Mouse (Mus musculus): Measurements from ENCODE around the gene Creb3l4. TPM values are rescaled to one million over a fixed set of nuclear protein-coding genes. Genes with fewer than 3 reads are reported as not detected.

The Creb3l4 gene
- polyA plus RNA-seq, 1 experiment from 2014 or later, result 3.4 TPM

- H3K4me3 ChIP-seq (ENCODE audit: low read depth, low read length), result no peak overlapping the region
- peaks cover 8% of the 10 kb centered on the region for H3K36me3 ChIP-seq (ENCODE audit: control insufficient read depth, insufficient read depth, low read length)
- H3K9ac ChIP-seq (ENCODE audit: low read length), result no peak overlapping the region
- H3K4me2 ChIP-seq (ENCODE audit: low read depth), result no peak overlapping the region
- H3K4me1 ChIP-seq (ENCODE audit: control insufficient read depth, insufficient read depth, low read length), result peaks cover 7% of the 10 kb centered on the region
- WGBS, result 90% methylated on average over 11 of the region's 11 CpGs
- no peaks in the 10 kb centered on the region for H3K9me3 ChIP-seq (ENCODE audit: control insufficient read depth, low read length)
- H3K27ac ChIP-seq (ENCODE audit: low read depth, low read length), result no peak overlapping the region
- H3K27me3 ChIP-seq (ENCODE audit: control insufficient read depth, insufficient read depth, low read length), result no peaks in the 10 kb centered on the region
- no peak for DNase-seq (ENCODE audit: low spot score)
- no peak for ATAC-seq (ENCODE audit: insufficient read depth, low FRiP score, low TSS enrichment)
Measured at GRCm38 (mm10) chr3:90268190-90268589, 24.9 kb upstream of the Creb3l4 start.

GRCm38 (mm10) chr3:90266901-90267775 lies 23.8 kb upstream of the Creb3l4 start:
- H3K4me2 ChIP-seq (ENCODE audit: low read depth), result peak overlapping the region; percentile 6; the same call in 1 of the 2 replicates
- H3K4me1 ChIP-seq (ENCODE audit: control insufficient read depth, insufficient read depth, low read length), result peaks cover 7% of the 10 kb centered on the region
- no peak overlapping the region for H3K4me3 ChIP-seq (ENCODE audit: low read depth, low read length)

GRCm38 (mm10) chr3:90265932-90266741 lies 22.8 kb upstream of the Creb3l4 start:
- H3K36me3 ChIP-seq (ENCODE audit: control insufficient read depth, insufficient read depth, low read length), result peaks cover 10% of the 10 kb centered on the region
- ATAC-seq (ENCODE audit: insufficient read depth, low FRiP score, low TSS enrichment), result no peak; the same call in 1 of the 2 replicates
- peaks cover 7% of the 10 kb centered on the region for H3K4me1 ChIP-seq (ENCODE audit: control insufficient read depth, insufficient read depth, low read length)
- H3K4me3 ChIP-seq (ENCODE audit: low read depth, low read length), result peak overlapping the region; percentile 87
- no peaks in the 10 kb centered on the region for H3K27me3 ChIP-seq (ENCODE audit: control insufficient read depth, insufficient read depth, low read length)
- 26% methylated on average over 16 of the region's 16 CpGs for WGBS
- peak overlapping the region; percentile 95 for H3K9ac ChIP-seq (ENCODE audit: low read length)
- DNase-seq (ENCODE audit: low spot score), result no peak
- H3K27ac ChIP-seq (ENCODE audit: low read depth, low read length), result peak overlapping the region; percentile 92
- H3K9me3 ChIP-seq (ENCODE audit: control insufficient read depth, low read length), result no peaks in the 10 kb centered on the region
- peak overlapping the region; percentile 89 for H3K4me2 ChIP-seq (ENCODE audit: low read depth)

More at GRCm38 (mm10) chr3:90266901-90267775, 23.8 kb upstream of the Creb3l4 start:
- 92% methylated on average over 20 of the region's 20 CpGs for WGBS
- Histone ChIP-seq H3K27me3 (ENCODE audit: control insufficient read depth, insufficient read depth, low read length) (no peaks in the 10 kb centered on the region), H3K27ac (ENCODE audit: low read depth, low read length) (no peak overlapping the region), H3K36me3 (ENCODE audit: control insufficient read depth, insufficient read depth, low read length) (peaks cover 10% of the 10 kb centered on the region), H3K9ac (ENCODE audit: low read length) (no peak overlapping the region), H3K9me3 (ENCODE audit: control insufficient read depth, low read length) (no peaks in the 10 kb centered on the region)
- no peak for DNase-seq (ENCODE audit: low spot score)
- ATAC-seq (ENCODE audit: insufficient read depth, low FRiP score, low TSS enrichment), result no peak

DNA sequence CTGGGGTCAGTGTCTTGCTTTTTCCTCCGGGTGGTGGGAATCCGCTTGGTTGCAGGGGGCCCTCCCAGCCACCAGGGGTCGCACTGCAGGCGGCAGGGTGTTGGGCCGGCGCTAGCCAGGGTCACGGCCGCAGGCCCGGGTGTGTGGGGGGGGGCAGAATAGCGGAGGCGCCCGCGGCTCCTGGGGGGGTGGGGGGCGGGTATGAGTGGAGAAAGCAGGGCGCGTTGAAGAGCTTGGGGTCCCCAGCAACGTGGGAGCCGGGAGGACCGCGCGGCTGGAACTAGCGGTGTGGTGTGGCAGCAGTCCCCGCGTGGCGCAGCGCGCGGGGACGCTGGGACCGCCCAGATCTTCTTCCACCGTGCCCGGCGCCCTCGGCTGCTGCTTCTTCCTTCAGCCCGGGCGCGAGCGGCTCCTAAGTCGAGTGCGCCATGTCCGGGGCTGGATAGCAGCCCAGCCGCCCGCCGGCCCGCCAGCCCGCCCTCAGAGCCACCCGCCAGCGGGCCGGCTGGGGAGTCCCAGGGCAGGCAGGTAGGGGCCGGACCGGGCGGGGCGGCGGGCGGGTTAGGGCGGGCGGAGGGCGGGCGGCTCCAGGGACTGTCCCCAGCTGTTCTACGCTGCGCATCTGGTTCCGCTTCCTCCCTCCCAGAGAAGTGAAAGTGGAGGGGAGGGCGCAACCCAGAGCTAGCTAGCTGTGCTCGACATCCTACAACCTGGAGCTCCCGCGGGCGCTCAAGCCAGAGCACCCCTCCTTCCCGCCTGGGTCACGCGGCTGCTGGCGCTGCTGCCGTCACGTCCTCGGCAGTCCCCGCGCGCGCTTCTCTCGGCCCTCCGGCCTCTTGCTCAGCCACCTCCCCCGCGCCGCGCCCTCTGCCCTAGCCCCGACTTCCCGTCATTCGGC lies 22.0 kb upstream of the Creb3l4 start, which contains the start of gene Dennd4b:
Dennd4b (plus strand) TSS at position 152 of the 898 bp plus-strand sequence.
- no peaks in the 10 kb centered on the region for H3K9me3 ChIP-seq (ENCODE audit: control insufficient read depth, low read length)
- peak within 1 kb of the TSS; percentile 95 for H3K9ac ChIP-seq (ENCODE audit: low read length)
- under 1% methylated on average over 43 of the region's 87 CpGs for WGBS
- peaks cover 13% of the 10 kb centered on the region for H3K36me3 ChIP-seq (ENCODE audit: control insufficient read depth, insufficient read depth, low read length)
- peak; percentile 81 for ATAC-seq (ENCODE audit: insufficient read depth, low FRiP score, low TSS enrichment)
- H3K27me3 ChIP-seq (ENCODE audit: control insufficient read depth, insufficient read depth, low read length), result no peaks in the 10 kb centered on the region
- H3K27ac ChIP-seq (ENCODE audit: low read depth, low read length), result peak within 1 kb of the TSS; percentile 92
- peaks cover 7% of the 10 kb centered on the region for H3K4me1 ChIP-seq (ENCODE audit: control insufficient read depth, insufficient read depth, low read length)
- peak within 1 kb of the TSS; percentile 89 for H3K4me2 ChIP-seq (ENCODE audit: low read depth)
- peak within 1 kb of the TSS; percentile 87 for H3K4me3 ChIP-seq (ENCODE audit: low read depth, low read length)
- DNase-seq (ENCODE audit: low spot score), result peak; percentile 87

GRCm38 (mm10) chr3:90264687-90265033 lies 21.3 kb upstream of the Creb3l4 start:
- Histone ChIP-seq H3K4me2 (ENCODE audit: low read depth) (peak overlapping the region; percentile 89; the same call in 1 of the 2 replicates), H3K4me1 (ENCODE audit: control insufficient read depth, insufficient read depth, low read length) (peaks cover 7% of the 10 kb centered on the region), H3K9me3 (ENCODE audit: control insufficient read depth, low read length) (no peaks in the 10 kb centered on the region), H3K4me3 (ENCODE audit: low read depth, low read length) (peak overlapping the region; percentile 87), H3K27ac (ENCODE audit: low read depth, low read length) (peak overlapping the region; percentile 92; the same call in 1 of the 2 replicates), H3K27me3 (ENCODE audit: control insufficient read depth, insufficient read depth, low read length) (no peaks in the 10 kb centered on the region), H3K9ac (ENCODE audit: low read length) (peak overlapping the region; percentile 10; the same call in 1 of the 2 replicates), H3K36me3 (ENCODE audit: control insufficient read depth, insufficient read depth, low read length) (peaks cover 15% of the 10 kb centered on the region)
- DNase-seq (ENCODE audit: low spot score) (no peak), ATAC-seq (ENCODE audit: insufficient read depth, low FRiP score, low TSS enrichment) (no peak)
- 38% methylated on average over 10 of the region's 10 CpGs for WGBS

GRCm38 (mm10) chr3:90263121-90263771 lies 19.9 kb upstream of the Creb3l4 start:
- DNase-seq (ENCODE audit: low spot score) (no peak), ATAC-seq (ENCODE audit: insufficient read depth, low FRiP score, low TSS enrichment) (no peak)
- peaks cover 21% of the 10 kb centered on the region for H3K36me3 ChIP-seq (ENCODE audit: control insufficient read depth, insufficient read depth, low read length)
- WGBS, result 90% methylated on average over 5 of the region's 5 CpGs
- H3K27me3 ChIP-seq (ENCODE audit: control insufficient read depth, insufficient read depth, low read length), result no peaks in the 10 kb centered on the region
- H3K9me3 ChIP-seq (ENCODE audit: control insufficient read depth, low read length), result no peaks in the 10 kb centered on the region
- H3K4me3 ChIP-seq (ENCODE audit: low read depth, low read length), result no peak overlapping the region
- peaks cover 7% of the 10 kb centered on the region for H3K4me1 ChIP-seq (ENCODE audit: control insufficient read depth, insufficient read depth, low read length)
- H3K27ac ChIP-seq (ENCODE audit: low read depth, low read length), result no peak overlapping the region
- H3K4me2 ChIP-seq (ENCODE audit: low read depth), result no peak overlapping the region
- no peak overlapping the region for H3K9ac ChIP-seq (ENCODE audit: low read length)

GRCm38 (mm10) chr3:90258521-90258920 lies 15.2 kb upstream of the Creb3l4 start:
- Histone ChIP-seq H3K27me3 (ENCODE audit: control insufficient read depth, insufficient read depth, low read length) (no peaks in the 10 kb centered on the region), H3K4me3 (ENCODE audit: low read depth, low read length) (no peak overlapping the region), H3K9ac (ENCODE audit: low read length) (no peak overlapping the region), H3K27ac (ENCODE audit: low read depth, low read length) (no peak overlapping the region), H3K9me3 (ENCODE audit: control insufficient read depth, low read length) (no peaks in the 10 kb centered on the region), H3K4me1 (ENCODE audit: control insufficient read depth, insufficient read depth, low read length) (peaks cover 6% of the 10 kb centered on the region), H3K36me3 (ENCODE audit: control insufficient read depth, insufficient read depth, low read length) (peaks cover 18% of the 10 kb centered on the region), H3K4me2 (ENCODE audit: low read depth) (no peak overlapping the region)
- no peak for DNase-seq (ENCODE audit: low spot score)
- 90% methylated on average over 4 of the region's 4 CpGs for WGBS
- ATAC-seq (ENCODE audit: insufficient read depth, low FRiP score, low TSS enrichment), result no peak
